Mouse (Mus musculus) heart, embryonic 13.5 days (tissue): ENCODE data around the gene Tshb. TPM values are rescaled to one million over a fixed set of nuclear protein-coding genes. Genes with fewer than 3 reads are reported as not detected.

Experiments
- ATAC-seq: fragments of 200-750 bp; cut with Nextera tagmentation; 2 replicates; pipeline ENCODE4 v1.8.0; 2017; ENCODE audit warnings: moderate TSS enrichment; ENCODE audit not compliant: insufficient number of reproducible peaks, low FRiP score, low TSS enrichment; ENCODE audit errors: extremely low read depth
- H3K27ac ChIP-seq: fragments of 300-500 bp; sonication (generic); replicated peaks from 2 replicates; pipeline ENCODE4 v1.5.1; 2015; ENCODE audit warnings: moderate library complexity, mild to moderate bottlenecking, inconsistent platforms
- H3K27me3 ChIP-seq: fragments of 300-500 bp; sonication (generic); replicated peaks from 2 replicates; pipeline ENCODE4 v1.6.1; 2015; ENCODE audit warnings: mild to moderate bottlenecking, inconsistent platforms
- H3K36me3 ChIP-seq: fragments of 300-500 bp; sonication (generic); 2 replicates; pipeline ENCODE4 v1.6.1; 2015; ENCODE audit warnings: mild to moderate bottlenecking, inconsistent platforms
- H3K4me1 ChIP-seq: fragments of 300-500 bp; sonication (generic); 2 replicates; pipeline ENCODE4 v1.6.1; 2015; ENCODE audit warnings: inconsistent platforms
- H3K4me2 ChIP-seq: fragments of 300-500 bp; sonication (generic); 2 replicates; pipeline ENCODE4 v1.6.1; 2015; ENCODE audit warnings: inconsistent platforms, mild to moderate bottlenecking, moderate library complexity
- H3K4me3 ChIP-seq: fragments of 300-500 bp; sonication (generic); 2 replicates; pipeline ENCODE4 v1.5.1; 2015; ENCODE audit warnings: moderate library complexity, mild to moderate bottlenecking, inconsistent platforms
- H3K9ac ChIP-seq: fragments of 300-500 bp; sonication (generic); 2 replicates; pipeline ENCODE4 v1.6.1; 2015; ENCODE audit warnings: inconsistent platforms, mild to moderate bottlenecking, moderate library complexity
- H3K9me3 ChIP-seq: fragments of 300-500 bp; sonication (generic); 2 replicates; pipeline ENCODE4 v1.6.1; 2016; ENCODE audit warnings: inconsistent platforms
- WGBS: fragments of 180-500 bp; shearing (Covaris S2); methylation state at CpG from one replicate; pipeline ENCODE4 v1.1.7; 2015; ENCODE audit warnings: mixed read lengths; 5-methylcytosine and 5-hydroxymethylcytosine counted together
- polyA plus RNA-seq: library from polyadenylated mRNA; unstranded; fragments of >200 nt; fragmentation: Nextera tagmentation; extraction: Ambion mirVana; gene quantifications from 2 replicates; pipeline ENCODE4 v1.2.1, GENCODE M21; 2015

The Tshb gene
- polyA plus RNA-seq, result 0.12 TPM in 1 of 2 replicates, not detected in the other

GRCm38 (mm10) chr3:102782618-102783017 lies at the start of gene Tshb:
Tshb (minus strand) TSS chr3:102782718.
- no peaks in the 10 kb centered on the region for H3K27me3 ChIP-seq
- no peak within 1 kb of the TSS for H3K4me3 ChIP-seq
- no peaks in the 10 kb centered on the region for H3K36me3 ChIP-seq
- ATAC-seq, result no peak
- no peaks in the 10 kb centered on the region for H3K9me3 ChIP-seq
- no peak within 1 kb of the TSS for H3K9ac ChIP-seq
- WGBS, result 58% methylated on average over 2 of the region's 2 CpGs
- no peak within 1 kb of the TSS for H3K27ac ChIP-seq
- no peaks in the 10 kb centered on the region for H3K4me1 ChIP-seq
- H3K4me2 ChIP-seq, result no peak within 1 kb of the TSS

DNA sequence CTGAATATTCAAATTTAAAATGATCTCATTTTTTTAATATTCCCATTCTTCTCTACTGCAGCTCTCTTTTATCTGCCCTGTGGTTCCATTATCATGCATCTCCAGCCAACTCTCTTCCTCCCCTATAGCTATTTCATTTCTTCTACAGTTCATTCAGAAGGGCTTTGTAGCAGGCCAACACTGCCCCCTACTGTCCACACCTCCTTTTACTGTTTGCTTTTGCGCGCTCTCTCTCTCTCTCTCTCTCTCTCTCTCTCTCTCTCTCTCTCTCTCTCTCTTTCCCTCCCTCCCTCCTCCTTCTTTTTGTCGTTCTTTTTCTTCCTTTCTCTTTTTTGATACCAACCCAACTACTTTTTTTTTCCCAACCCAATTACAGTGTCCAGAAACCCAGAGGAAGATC lies 21.4 kb upstream of the Tshb start:
- no peaks in the 10 kb centered on the region for H3K36me3 ChIP-seq
- H3K27me3 ChIP-seq, result no peaks in the 10 kb centered on the region; the same call in 1 of the 2 replicates
- no peaks in the 10 kb centered on the region for H3K4me1 ChIP-seq
- no peak overlapping the region for H3K4me2 ChIP-seq
- H3K9ac ChIP-seq, result no peak overlapping the region
- H3K9me3 ChIP-seq, result 0 out of 2 replicates have a peak, but pooled peaks cover 2% of the 10 kb centered on the region
- ATAC-seq, result no peak
- no peak overlapping the region for H3K4me3 ChIP-seq
- 5% methylated on average over 3 of the region's 3 CpGs for WGBS
- H3K27ac ChIP-seq, result no peak overlapping the region

DNA sequence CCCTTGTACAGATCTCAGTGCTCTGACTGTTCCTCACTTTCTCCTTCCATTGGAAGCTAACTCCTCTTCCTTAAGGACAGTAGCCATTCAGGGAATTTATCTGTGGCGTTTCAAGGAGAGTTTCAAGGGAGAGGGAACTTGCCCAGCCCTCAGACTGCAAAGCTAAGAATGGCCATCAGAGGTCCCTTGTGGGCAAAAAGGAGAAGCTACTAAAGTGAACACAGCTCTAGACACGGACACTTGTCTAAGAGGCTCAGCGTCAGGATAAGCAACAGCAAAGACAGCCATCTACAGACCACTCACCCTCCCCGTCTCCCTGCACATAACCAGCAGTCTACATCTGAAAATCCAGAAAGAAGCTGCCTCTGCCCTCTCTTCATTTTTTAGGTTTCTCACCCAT lies 4.9 kb upstream of the Tshb start:
- no peak overlapping the region for H3K27ac ChIP-seq
- H3K9me3 ChIP-seq, result no peaks in the 10 kb centered on the region
- H3K9ac ChIP-seq, result no peak overlapping the region
- no peaks in the 10 kb centered on the region for H3K27me3 ChIP-seq
- no peak for ATAC-seq
- no peaks in the 10 kb centered on the region for H3K4me1 ChIP-seq
- 14% methylated on average over 4 of the region's 4 CpGs for WGBS
- no peaks in the 10 kb centered on the region for H3K36me3 ChIP-seq
- H3K4me2 ChIP-seq, result no peak overlapping the region
- H3K4me3 ChIP-seq, result no peak overlapping the region

DNA sequence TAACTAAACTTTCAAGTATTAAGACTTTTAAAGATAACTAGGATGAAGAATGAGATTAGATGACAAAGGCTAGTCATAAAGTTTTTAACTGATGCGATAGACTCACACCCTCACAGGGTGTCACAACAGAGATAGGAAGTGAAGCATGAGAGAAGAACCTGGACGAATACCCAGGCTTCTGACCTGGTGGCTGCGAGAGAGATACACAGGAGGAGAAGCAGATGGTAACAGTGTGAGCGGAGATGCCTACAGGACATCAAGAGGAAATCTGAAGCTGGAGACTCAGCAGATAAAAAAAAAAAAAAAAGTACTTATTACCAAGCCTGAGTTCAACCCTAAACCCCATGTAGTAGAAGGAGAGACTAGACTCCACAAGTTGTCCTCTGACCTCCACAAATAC lies 9.5 kb downstream of the Tshb start:
- Histone ChIP-seq H3K36me3 (peaks cover 28% of the 10 kb centered on the region), H3K4me1 (no peaks in the 10 kb centered on the region), H3K27me3 (no peaks in the 10 kb centered on the region), H3K4me3 (no peak overlapping the region), H3K27ac (no peak overlapping the region), H3K9ac (no peak overlapping the region), H3K9me3 (no peaks in the 10 kb centered on the region), H3K4me2 (no peak overlapping the region)
- ATAC-seq, result no peak
- WGBS, result 77% methylated on average over 4 of the region's 4 CpGs

GRCm38 (mm10) chr3:102764850-102765249 lies 17.7 kb downstream of the Tshb start:
- peaks cover 69% of the 10 kb centered on the region for H3K36me3 ChIP-seq

GRCm38 (mm10) chr3:102763713-102764400 lies 18.7 kb downstream of the Tshb start:
- Histone ChIP-seq H3K27ac (peak overlapping the region; percentile 69), H3K36me3 (peaks cover 73% of the 10 kb centered on the region), H3K9ac (no peak overlapping the region), H3K4me2 (no peak overlapping the region; the same call in 1 of the 2 replicates), H3K27me3 (no peaks in the 10 kb centered on the region), H3K4me3 (no peak overlapping the region), H3K4me1 (peaks cover 21% of the 10 kb centered on the region), H3K9me3 (no peaks in the 10 kb centered on the region)
- ATAC-seq, result no peak
- WGBS, result 20% methylated on average over 10 of the region's 10 CpGs

More at GRCm38 (mm10) chr3:102764850-102765249, 17.7 kb downstream of the Tshb start:
- Histone ChIP-seq H3K9ac (no peak overlapping the region), H3K27ac (no peak overlapping the region), H3K27me3 (no peaks in the 10 kb centered on the region), H3K9me3 (no peaks in the 10 kb centered on the region), H3K4me3 (no peak overlapping the region), H3K4me2 (no peak overlapping the region), H3K4me1 (peaks cover 21% of the 10 kb centered on the region)
- 48% methylated on average over 7 of the region's 7 CpGs for WGBS
- ATAC-seq, result no peak

GRCm38 (mm10) chr3:102762388-102762787 lies 20.1 kb downstream of the Tshb start:
- Histone ChIP-seq H3K36me3 (peaks cover 64% of the 10 kb centered on the region), H3K27ac (no peak overlapping the region), H3K9me3 (no peaks in the 10 kb centered on the region), H3K9ac (no peak overlapping the region), H3K4me3 (no peak overlapping the region), H3K27me3 (no peaks in the 10 kb centered on the region), H3K4me2 (no peak overlapping the region), H3K4me1 (peaks cover 26% of the 10 kb centered on the region)
- 51% methylated on average over 3 of the region's 3 CpGs for WGBS
- ATAC-seq, result no peak

GRCm38 (mm10) chr3:102760236-102760635 lies 22.3 kb downstream of the Tshb start:
- Histone ChIP-seq H3K4me2 (no peak overlapping the region), H3K27me3 (no peaks in the 10 kb centered on the region), H3K9me3 (no peaks in the 10 kb centered on the region), H3K4me1 (peaks cover 47% of the 10 kb centered on the region), H3K4me3 (no peak overlapping the region), H3K27ac (no peak overlapping the region), H3K36me3 (peaks cover 43% of the 10 kb centered on the region), H3K9ac (no peak overlapping the region)
- WGBS, result 77% methylated on average over 3 of the region's 3 CpGs
- ATAC-seq, result no peak

- Histone ChIP-seq H3K4me1 (peaks cover 38% of the 10 kb centered on the region), H3K27me3 (no peaks in the 10 kb centered on the region), H3K9ac (no peak overlapping the region), H3K36me3 (peaks cover 62% of the 10 kb centered on the region), H3K4me3 (no peak overlapping the region), H3K9me3 (no peaks in the 10 kb centered on the region), H3K4me2 (no peak overlapping the region), H3K27ac (peak overlapping the region; percentile 51)
- peak; percentile 46; the same call in 1 of the 2 replicates for ATAC-seq
- WGBS, result 41% methylated on average over 6 of the region's 6 CpGs
These were observed 25.5 kb downstream of the Tshb start for GRCm38 (mm10) chr3:102757019-102757418.

- Histone ChIP-seq H3K36me3 (peaks cover 62% of the 10 kb centered on the region), H3K4me1 (peaks cover 44% of the 10 kb centered on the region), H3K9me3 (no peaks in the 10 kb centered on the region), H3K9ac (no peak overlapping the region), H3K27me3 (no peaks in the 10 kb centered on the region), H3K27ac (peak overlapping the region; percentile 51), H3K4me2 (no peak overlapping the region), H3K4me3 (no peak overlapping the region)
- WGBS, result 0% methylated on average over 1 of the region's 1 CpGs
- ATAC-seq, result no peak
These were observed 26.7 kb downstream of the Tshb start for GRCm38 (mm10) chr3:102755801-102756200.

DNA sequence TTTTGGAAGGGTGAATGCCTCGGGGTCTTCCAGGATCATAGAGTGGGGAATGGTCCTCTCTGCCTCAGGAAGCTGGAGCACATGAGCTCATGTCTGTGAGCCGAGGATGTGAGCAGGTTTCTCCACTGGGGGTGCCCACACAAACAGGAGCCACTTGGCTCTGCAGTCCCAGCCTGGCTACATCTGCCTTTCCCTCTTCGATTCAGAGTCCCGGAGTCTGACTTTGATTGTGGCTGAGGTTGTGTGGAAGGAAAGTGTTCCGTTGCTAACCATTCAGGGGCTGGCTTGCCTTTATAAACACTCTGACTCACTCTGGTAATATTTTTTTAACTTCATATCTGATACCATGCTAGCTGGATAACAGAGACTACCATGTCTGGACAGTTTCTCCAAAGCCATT lies 30.1 kb downstream of the Tshb start:
- peaks cover 47% of the 10 kb centered on the region for H3K36me3 ChIP-seq
- 45% methylated on average over 5 of the region's 5 CpGs for WGBS
- peaks cover 40% of the 10 kb centered on the region for H3K4me1 ChIP-seq
- H3K4me3 ChIP-seq, result no peak overlapping the region
- no peak overlapping the region for H3K4me2 ChIP-seq
- no peaks in the 10 kb centered on the region for H3K9me3 ChIP-seq
- peak overlapping the region; percentile 24; the same call in 1 of the 2 replicates for H3K27ac ChIP-seq
- ATAC-seq, result no peak
- no peak overlapping the region for H3K9ac ChIP-seq
- H3K27me3 ChIP-seq, result no peaks in the 10 kb centered on the region

- Histone ChIP-seq H3K4me2 (no peak overlapping the region), H3K4me3 (no peak overlapping the region), H3K4me1 (peaks cover 36% of the 10 kb centered on the region), H3K36me3 (peaks cover 47% of the 10 kb centered on the region), H3K9me3 (no peaks in the 10 kb centered on the region), H3K27me3 (no peaks in the 10 kb centered on the region), H3K9ac (no peak overlapping the region), H3K27ac (peak overlapping the region; percentile 24; the same call in 1 of the 2 replicates)
- 90% methylated on average over 4 of the region's 4 CpGs for WGBS
- ATAC-seq, result no peak
These were observed 30.5 kb downstream of the Tshb start for GRCm38 (mm10) chr3:102752053-102752452.
